Mouse (Mus musculus) layer of hippocampus, adult 9-10 months (tissue): ENCODE results near the gene Eif4e.
"Not testable (repeated sequence)": the region's sequence is repeated elsewhere in the genome, so short reads cannot be mapped to it uniquely, and the experiment has no call there.

Experiments used
- DNase-seq: peaks from one replicate; pipeline ENCODE4 v3.0.0; 2022; ENCODE audit warnings: low spot score

The Eif4e gene

DNA sequence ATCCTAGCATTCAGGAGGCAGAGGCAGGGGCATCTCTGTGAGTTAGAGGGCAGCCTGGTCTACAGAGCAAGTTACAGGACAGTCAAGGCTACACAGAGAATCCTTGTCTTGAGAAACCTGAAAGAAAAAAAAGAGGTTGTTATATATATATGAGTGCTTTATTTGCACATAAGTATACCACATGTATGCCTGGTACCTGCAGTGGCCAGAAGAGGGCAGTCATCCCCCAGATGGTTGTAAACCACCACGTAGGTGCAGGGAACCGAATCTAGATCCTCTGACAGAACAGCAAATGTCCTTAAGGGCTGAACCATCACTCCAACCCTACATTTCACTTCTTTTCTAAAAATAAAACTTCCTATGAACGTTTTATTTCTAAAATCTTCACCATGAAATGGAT, 8.1 kb upstream of the Eif4e start:
- no peak for DNase-seq

DNA sequence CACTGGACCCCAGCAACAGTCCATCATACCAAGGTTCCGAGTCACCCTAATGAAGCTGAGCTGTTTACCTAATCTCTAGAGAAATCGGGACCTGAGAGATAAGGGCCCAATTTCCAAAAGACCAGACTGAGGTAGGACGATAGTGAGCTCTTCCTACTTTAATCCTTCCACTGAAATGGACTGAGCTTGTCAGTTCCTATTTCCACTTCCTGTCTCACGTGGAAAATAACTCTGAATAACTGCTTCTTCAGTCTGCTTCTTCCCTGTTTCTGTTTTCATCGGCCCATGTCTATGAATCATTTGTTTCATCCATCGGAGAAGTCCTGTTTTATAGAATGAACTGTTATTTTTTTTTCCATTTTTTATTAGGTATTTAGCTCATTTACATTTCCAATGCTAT, 6.8 kb upstream of the Eif4e start:
- DNase-seq: no peak

DNA sequence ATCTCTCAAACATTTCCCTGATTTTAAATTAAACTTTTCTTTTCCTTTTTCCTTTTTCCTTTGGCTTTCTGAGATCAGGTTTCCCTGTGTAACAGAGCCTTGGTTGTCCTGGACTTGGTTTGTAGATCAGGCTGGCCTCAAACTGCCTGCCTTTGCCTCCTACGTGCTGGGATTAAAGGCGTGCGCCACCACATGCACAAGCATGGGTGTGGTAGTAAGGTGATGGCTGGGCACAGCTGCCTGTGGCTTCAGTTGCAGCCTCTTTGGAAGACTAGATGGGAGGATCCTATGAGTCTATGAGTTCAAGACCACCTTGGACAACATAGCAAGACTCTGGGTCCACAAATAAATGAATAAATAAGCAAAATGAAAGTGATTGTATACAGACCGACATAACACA, 2.0 kb upstream of the Eif4e start:
- no peak for DNase-seq

DNA sequence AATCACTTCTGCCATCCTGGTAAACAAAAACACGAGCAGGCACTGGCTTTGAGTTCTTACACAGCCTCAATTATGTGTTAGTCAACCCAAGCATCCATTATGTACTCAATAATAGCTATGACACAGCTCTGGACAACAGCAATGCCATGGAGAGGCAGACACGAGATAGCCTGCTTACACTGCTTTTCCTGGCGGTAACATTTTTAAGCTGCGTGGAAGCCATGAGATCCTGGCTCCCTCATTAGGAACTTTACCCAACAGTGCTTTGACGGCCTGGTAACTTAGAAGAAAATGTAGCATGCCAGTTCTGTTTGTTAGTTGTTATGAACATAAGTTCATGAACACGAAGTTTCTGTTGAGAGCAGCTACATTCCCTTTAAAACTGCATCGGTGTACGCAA, 485 bp upstream of the Eif4e start:
- no peak for DNase-seq

DNA sequence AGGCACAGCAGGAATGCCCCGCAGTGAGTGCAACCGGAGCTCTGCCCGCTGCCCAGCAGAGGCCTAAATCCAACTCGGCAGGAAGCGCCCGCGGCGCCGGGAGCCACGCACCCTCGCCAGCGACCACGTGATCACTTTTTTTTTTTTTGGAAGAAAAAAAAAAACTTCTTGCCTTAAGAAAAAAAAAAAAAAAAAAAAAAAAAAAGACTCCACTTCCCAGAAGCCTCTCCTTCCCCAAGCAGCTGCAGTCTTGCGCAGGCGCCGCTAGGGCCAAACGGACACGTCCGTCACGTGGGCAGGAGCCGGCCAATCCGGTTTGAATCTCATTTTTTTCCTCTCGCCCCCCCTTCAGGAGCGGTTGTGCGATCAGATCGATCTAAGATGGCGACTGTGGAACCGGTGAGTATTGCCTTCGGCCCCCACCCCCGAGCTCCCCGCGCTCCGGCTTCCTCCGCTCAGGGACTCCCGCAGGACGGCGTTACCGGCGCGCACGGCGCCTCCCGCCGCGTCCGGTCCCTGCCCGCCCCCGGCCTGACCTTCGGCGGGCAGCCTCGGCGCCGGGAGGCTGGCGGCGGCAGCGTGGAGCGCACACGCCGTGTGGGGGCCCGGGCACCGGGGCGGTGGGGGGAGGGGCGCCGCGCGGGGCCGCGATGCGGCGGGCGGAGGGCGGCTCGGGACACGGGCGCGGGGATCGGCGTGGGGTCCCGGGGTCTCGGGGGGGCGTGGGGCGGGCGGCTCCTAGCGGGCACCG, 1.1 kb downstream of the Eif4e start:
- DNase-seq: peak; percentile 95

DNA sequence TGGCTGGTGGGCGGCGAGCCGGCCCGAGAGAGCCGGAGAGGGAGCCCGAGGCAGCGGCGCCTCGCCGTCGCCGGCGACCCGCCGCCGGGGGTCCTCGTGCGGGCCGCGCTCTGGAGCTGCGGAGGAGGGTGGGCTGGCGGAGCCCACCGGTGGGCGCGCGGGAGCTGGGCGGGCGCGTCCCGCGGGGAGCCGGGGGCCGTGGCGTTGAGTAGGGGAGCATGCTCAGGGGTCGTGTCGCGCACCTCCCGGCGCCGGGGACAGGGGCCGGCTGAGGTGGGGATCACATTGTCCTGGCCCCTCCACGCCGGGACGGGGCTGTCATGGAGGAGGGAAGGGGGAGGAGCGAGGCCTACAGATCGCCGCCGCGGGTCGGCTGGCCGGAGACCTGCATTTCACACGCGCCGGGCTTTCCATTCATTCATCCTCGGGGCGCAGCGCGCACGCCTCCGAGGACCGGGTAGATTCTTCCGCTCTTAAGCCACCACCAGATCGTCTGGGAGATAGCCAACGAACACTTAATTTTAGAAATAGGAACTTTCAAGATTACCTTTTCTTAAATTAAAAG, 1.8 kb downstream of the Eif4e start:
- DNase-seq: no peak

DNA sequence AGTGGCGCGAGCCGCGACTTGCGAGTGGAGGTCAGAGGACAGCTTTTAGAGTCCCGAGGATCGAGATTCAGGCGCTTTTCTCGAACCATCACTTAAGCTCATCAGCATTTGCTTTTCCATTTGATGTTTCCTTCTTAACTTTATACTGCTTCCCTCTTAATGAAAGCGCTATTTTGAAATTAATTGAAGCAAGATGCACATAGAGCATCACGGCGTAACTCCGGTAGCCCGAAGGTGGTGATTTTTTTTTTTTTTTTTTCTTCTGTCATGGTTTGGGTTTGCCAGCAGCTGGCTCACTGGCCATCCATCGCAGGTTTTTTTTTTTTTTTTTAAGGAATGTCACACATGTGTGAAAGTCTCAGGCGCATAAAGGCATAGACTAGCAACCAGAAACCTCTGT, 2.3 kb downstream of the Eif4e start:
- DNase-seq: no peak

DNA sequence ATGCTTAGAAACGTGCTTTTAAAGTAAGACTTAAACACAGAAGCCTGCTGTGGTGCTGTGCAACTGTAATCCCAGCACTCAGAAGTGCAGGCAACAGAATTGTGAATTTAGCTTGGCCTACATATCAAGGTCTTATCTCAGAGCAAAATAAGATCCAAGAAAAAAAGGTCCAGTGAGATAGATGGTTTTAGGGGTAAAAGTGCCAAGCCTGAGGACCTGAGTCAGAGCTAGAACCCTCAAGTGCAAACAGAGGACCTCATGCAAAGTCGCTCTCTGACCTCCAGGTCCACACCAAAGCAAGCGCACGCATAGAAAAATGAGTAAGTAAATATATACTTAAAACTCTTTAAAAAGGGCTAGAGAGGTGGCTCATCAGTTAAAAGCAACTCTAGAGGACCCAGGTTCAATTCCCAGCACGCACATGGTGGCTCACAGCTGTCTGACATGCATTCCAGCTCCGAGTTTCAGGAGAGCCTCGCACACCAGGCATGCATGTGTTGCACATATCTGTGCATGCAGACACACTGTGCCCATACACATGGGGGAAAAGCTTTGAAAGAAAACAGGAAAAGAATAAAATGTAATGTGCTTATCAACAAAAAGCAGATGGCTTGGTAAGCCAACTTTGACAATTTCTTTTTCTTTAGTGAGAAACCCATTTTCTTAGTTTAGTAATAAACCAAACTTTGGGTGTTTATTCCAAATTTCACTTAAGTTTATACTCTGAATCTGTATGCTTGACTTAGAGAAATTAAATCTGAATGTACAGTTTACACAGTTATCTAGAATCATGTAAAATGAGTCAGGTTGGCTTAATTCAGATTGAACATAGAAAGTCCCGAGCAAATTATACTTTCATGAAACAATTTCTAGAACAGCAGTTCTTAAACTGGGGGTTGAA, 4.8 kb downstream of the Eif4e start:
- DNase-seq: no peak

DNA sequence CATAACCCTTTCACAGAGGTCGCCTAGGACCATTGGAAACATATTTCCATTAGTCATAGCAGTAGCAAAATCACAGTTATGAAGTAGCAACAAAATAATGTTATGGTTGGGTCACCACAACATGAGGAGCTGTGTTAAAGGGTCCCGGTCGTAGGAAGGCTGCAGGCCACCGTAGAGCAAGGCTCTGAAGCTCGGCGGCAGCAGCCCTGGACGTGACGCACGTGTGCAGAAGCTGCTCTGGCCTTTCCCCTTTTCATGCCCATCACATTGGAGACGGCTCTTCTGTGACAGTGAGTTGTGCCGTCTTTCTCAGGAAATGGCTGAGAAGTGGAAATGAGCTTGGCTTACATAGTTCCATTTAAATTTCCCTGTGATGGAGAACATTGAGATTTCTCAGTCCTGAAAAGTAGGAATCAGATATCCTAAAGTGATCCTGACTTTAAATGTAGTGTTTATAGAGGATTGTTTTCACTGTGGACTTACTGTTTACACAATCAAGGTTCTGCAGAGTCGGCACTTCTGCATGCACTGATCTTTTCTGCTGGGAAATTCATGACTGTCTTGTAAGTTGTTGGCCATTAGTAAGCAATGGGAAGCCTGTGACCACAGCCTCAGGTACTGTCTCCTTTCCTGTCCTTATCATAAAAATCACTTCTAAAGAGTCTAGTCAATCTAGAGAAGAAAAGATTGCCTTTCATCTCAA, 5.7 kb downstream of the Eif4e start:
- no peak for DNase-seq

DNA sequence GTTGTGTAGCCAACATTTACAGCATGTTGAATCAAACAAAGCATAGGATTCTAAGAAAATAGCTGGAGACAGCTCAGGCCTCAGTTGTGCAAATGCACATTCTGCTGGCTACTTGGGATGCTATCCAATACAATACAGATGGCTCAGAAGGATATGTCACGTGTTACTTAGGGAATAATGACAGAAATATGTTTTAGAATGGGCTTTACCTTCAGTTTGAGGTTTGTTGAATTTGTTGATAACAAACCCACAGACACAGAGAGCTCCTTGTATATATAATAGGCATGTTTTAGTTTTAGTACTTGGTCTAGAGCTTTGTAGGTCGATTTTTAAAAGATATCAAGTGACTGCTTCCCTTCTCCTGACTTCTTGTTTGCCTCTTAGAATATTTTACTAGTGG, 6.8 kb downstream of the Eif4e start:
- DNase-seq: no peak

DNA sequence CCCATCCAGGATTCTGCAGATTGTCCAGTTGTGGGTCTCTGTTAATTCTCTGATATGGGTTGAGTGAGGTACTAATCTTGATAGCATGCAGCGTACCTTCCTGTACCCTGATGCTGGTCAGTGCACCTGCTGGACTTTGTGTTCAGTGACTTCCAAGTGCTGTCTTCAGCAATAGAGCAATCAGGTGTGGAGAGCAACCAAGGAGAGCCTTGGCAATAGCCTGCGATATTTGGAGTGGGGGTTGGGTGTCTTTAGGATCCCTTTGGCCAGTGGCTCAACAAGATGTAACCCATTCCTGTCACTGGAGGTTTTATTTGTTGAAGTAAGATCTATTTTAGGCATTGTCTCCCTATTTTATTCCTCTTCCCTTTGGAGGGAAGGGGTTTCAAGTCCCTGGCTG, 10.1 kb downstream of the Eif4e start:
- no peak for DNase-seq

DNA sequence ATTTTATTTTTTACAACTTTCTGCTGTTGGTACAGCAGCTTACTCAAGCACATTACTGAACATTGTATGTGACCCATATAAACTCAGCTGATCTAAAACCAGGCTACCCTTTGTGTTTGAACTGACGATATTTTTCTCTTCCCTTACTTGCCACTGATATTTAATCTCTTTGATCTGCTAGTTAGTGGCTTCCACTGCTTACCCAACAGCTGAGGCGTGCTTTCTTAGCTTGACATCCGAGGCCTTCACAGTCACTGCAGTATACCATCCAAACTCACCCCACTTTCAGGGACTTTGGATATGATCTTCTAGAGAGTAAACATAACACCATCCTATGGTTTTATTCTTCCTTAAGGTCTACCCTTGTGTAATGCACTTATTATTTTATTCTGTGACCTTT, 16.6 kb downstream of the Eif4e start:
- no peak for DNase-seq

DNA sequence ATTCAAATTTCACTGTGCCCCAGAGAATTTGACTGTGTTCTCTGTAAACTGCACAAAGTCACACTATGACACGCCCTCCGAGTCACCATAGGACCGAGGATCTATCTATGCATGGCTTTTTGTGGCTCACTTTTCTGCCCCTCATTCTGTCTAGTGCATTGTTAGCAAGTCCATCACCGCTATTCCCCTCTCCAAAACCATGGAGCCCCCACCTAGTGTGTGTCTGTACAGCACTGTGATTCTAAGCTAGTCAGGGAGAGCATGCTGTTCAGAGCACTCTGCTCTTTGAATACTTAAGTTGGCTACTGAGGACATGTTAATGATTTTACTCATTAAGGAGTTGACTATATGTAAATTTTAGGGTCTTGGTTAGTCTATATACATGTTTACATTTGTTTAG, 18.1 kb downstream of the Eif4e start:
- no peak for DNase-seq

DNA sequence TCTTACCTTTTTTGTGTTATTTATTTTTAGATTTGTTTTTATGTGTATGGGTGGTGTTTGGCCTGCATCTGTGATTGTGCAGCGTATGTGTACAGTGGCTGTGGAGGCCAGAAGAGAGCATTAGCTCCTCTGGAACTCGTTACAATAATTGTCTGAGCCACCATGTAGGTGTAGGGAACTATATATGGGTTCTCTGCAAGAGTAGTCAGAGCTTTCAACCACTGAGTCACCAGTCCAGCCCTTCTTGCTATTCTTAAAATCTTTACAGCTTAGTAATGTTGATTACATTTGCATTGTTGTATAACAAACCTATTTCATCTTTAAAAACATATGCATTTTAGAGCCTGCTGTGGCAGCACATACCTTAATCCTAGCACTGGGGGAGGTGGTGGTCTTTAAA, 20.7 kb downstream of the Eif4e start:
- no peak for DNase-seq

DNA sequence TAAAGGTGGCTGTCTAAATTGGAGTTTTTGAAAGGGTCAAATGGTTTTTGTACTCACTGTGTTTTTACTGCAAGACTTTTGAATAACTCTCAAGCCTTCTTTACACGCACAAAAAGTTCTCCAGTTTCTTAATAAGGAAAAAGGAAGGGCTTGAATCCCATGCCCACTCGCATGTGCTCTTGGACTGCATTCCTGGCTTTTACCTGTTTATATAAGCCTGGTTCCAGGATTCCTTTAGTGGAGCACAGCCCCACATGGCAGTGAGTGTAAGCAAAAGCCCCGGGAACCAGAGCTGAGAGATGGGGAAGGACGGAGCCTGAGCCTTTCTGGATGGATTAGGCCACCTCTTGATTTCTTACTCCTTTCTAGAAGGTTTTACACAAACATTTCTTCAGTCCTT, 23.1 kb downstream of the Eif4e start:
- no peak for DNase-seq

DNA sequence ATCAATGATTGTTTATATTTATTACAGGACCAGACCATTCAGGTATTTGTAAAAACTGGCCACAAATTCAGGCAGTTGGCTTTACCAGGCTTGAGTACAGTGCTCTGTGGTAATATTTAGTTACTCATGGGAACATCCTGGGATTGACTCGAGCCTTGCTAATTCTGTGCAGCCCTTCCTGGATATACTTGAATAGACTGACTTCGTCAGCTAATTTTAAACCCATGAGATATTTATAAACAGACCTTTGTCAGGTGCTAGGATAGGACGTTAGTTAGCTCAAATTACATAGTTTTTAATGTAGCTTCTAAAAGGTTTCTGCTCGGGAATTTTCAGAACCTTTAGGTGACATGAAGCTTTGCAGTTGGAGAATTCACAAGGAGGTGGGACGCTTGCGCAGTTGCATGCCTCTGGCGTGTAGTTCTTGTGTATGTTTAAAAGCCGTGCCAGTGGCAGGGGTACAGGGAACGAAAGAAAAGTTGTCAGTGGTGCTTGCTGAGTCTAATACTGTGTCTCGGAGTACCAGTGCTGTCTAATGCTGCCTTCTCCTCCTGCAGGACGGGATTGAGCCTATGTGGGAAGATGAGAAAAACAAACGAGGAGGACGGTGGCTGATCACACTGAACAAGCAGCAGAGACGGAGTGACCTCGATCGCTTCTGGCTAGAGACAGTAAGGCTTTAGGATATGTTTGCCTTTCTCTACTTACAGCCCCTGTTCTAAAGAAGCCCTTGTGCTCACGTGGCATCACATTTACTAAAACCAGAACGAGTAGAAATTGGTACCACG, 24.6 kb downstream of the Eif4e start:
- no peak for DNase-seq

DNA sequence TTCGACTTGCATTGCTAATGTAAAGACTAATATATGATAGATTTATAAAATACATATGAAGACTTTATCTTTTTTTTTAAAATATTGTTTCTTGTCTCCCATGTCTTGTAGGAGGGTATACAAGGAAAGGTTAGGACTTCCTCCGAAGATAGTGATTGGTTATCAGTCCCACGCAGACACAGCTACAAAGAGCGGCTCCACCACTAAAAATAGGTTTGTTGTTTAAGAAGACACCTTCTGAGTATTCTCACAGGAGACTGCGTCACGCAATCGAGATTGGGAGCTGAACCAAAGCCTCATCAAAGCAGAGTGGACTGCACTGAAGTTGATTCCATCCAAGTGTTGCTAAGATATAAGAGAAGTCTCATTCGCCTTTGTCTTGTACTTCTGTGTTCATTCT, 29.3 kb downstream of the Eif4e start:
- DNase-seq: not testable (repeated sequence)

DNA sequence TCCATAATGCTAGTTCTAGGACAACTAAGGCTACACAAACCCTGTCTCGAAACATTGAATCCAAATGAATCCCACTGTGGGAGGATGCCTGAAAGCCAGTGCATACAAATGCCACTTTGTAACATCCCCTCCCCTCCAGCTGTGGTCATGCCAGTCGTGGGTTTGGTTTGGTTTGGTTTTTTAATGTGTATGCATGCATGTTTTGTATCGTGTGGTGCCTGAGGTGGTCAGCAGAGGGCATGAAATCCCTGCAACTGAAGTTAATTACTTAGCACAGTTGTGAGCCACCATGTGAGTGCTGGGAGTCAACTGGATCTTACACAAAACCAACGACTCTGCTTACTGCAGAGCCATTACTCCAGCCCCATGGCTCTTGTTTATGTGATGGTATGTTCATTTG, 32.5 kb downstream of the Eif4e start:
- no peak for DNase-seq

DNA sequence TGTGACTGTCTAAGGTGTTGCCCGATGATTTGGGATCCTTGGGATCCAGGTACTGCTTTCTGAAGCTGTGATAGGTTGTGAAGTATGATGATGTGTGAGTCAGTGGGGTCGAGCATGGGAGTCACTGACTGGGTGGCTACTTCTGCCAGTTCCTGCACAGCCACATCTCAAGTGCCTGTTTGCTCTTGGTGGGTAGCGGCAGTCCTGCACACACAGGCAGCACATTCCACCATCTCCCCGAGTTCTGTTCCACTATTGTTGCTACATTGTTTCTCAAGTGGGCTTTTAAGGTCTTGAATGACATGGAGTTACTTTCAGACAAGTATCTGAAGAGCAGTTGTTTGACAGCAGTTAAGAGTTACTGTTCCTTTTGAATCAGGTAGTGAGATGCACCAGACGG, 34.3 kb downstream of the Eif4e start:
- DNase-seq: no peak

DNA sequence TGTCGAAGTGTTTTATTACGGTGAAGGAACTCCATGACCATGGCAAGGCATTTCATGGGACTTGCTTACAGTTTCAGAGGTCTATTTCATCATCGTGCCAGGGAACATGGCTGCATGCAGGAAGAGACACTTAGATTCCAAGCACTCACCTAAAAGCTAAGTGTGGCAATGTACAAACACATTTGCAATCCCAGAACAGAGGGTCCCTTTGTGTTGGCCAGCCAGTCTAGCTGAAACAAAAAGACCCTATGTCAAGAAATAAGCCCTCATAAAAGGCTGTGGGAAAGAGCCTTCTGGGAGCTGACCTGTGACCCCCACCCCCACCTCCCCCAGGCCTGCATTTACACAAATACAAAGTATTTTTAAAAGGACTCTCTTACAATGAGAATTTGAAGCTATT, 34.9 kb downstream of the Eif4e start:
- DNase-seq: no peak

DNA sequence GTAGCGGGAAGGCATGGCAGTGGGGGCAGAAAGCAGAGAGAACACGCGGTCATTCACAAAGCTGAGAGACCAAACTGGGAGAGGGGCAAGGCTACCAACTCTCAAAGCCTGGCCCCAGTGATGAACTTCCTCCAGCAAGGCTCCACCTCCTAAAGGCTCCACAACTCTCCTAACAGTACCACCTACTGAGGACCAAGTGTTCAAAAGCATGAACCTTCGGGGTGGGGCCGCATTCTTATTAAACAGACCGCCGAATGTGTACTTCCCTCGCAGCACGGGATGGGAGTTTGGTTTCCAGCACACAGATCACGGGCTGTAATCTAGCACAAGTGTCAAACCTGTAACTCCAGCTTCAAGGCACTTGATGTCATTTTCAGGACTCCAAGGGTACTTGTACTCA, 52.9 kb downstream of the Eif4e start:
- DNase-seq: no peak

DNA sequence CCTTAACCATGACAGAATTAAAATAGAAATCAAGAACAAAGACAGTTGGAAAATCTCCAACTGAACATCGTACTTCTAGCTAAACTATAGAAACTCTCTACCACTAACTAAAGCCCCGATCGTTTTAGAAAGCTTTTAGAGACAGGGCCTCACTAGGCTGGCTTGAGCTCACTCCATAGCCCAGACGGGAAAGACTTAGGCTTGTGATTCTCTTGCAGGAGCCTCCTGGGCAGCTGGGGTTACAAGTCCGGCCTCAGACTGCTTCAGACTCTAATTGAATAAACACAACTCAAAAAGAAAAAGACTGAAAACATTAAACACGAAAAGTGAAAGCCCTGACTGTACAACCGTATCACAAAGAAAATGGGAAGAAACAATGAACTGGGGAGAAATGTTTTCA, 60.2 kb downstream of the Eif4e start:
- no peak for DNase-seq
